Mouse (Mus musculus): ENCODE measurements around the gene Pfkfb2. TPM values are rescaled to one million over a fixed set of nuclear protein-coding genes. Genes with fewer than 3 reads are reported as not detected.

Gene Pfkfb2
- 4.5 and 5.4 TPM in 2 replicates for polyA plus RNA-seq (2015; fragmentation: Nextera tagmentation; extraction: Ambion mirVana)

- Histone ChIP-seq H3K36me3 (no peaks in the 10 kb centered on the region), H3K27me3 (no peaks in the 10 kb centered on the region), H3K9me3 (replicated peaks) (no peaks in the 10 kb centered on the region), H3K4me3 (replicated peaks) (no peak within 1 kb of the TSS), H3K27ac (peak within 1 kb of the TSS; percentile 24; the same call in 1 of the 2 replicates), H3K4me2 (no peak within 1 kb of the TSS), H3K9ac (no peak within 1 kb of the TSS), H3K4me1 (replicated peaks) (peaks cover 58% of the 10 kb centered on the region)
- no peak for ATAC-seq (ENCODE audit: low read depth)
- 73% methylated on average over 2 of the region's 2 CpGs for WGBS (ENCODE audit: insufficient replicate concordance)
- no peak for DNase-seq
Observed at GRCm38 (mm10) chr1:130729153-130729552, at the start of gene Pfkfb2. Gene Pfkfb2, minus strand, starts transcription at chr1:130729253.

GRCm38 (mm10) chr1:130776645-130777044 lies 47.6 kb upstream of the Pfkfb2 start:
- DNase-seq (no peak), ATAC-seq (ENCODE audit: low read depth) (0 out of 2 replicates have a peak, but pooled peaks have one; percentile 58)
- Histone ChIP-seq H3K27ac (no peak overlapping the region), H3K36me3 (no peaks in the 10 kb centered on the region), H3K9ac (no peak overlapping the region), H3K27me3 (no peaks in the 10 kb centered on the region), H3K4me1 (replicated peaks) (no peaks in the 10 kb centered on the region), H3K4me2 (no peak overlapping the region), H3K9me3 (replicated peaks) (no peaks in the 10 kb centered on the region), H3K4me3 (replicated peaks) (no peak overlapping the region)
- WGBS (ENCODE audit: insufficient replicate concordance) = 80% methylated on average over 1 of the region's 1 CpGs

GRCm38 (mm10) chr1:130775691-130776331 lies 46.8 kb upstream of the Pfkfb2 start:
- Histone ChIP-seq H3K36me3 (no peaks in the 10 kb centered on the region), H3K27me3 (no peaks in the 10 kb centered on the region), H3K27ac (no peak overlapping the region), H3K4me1 (replicated peaks) (no peaks in the 10 kb centered on the region), H3K4me3 (replicated peaks) (no peak overlapping the region), H3K4me2 (no peak overlapping the region), H3K9me3 (replicated peaks) (no peaks in the 10 kb centered on the region), H3K9ac (no peak overlapping the region)
- no peak for DNase-seq
- ATAC-seq (ENCODE audit: low read depth) = no peak
- WGBS (ENCODE audit: insufficient replicate concordance) = 59% methylated on average over 7 of the region's 7 CpGs

- Histone ChIP-seq H3K36me3 (no peaks in the 10 kb centered on the region), H3K27ac (no peak overlapping the region), H3K9me3 (replicated peaks) (no peaks in the 10 kb centered on the region), H3K4me2 (no peak overlapping the region), H3K4me1 (replicated peaks) (no peaks in the 10 kb centered on the region), H3K27me3 (0 out of 2 replicates have a peak, but pooled peaks cover 1% of the 10 kb centered on the region), H3K4me3 (replicated peaks) (no peak overlapping the region), H3K9ac (no peak overlapping the region)
- DNase-seq = no peak
- WGBS (ENCODE audit: insufficient replicate concordance) = 67% methylated on average over 2 of the region's 2 CpGs
- ATAC-seq (ENCODE audit: low read depth) = no peak
Observed at GRCm38 (mm10) chr1:130775234-130775633, 46.2 kb upstream of the Pfkfb2 start.

GRCm38 (mm10) chr1:130770981-130771494 lies 42.0 kb upstream of the Pfkfb2 start:
- DNase-seq = no peak

GRCm38 (mm10) chr1:130770487-130770886 lies 41.4 kb upstream of the Pfkfb2 start:
- Histone ChIP-seq H3K4me2 (no peak overlapping the region), H3K27ac (no peak overlapping the region), H3K4me3 (replicated peaks) (no peak overlapping the region), H3K27me3 (0 out of 2 replicates have a peak, but pooled peaks cover 5% of the 10 kb centered on the region), H3K4me1 (replicated peaks) (peaks cover 7% of the 10 kb centered on the region; the same call in 1 of the 2 replicates), H3K36me3 (no peaks in the 10 kb centered on the region), H3K9ac (no peak overlapping the region), H3K9me3 (replicated peaks) (no peaks in the 10 kb centered on the region)
- WGBS (ENCODE audit: insufficient replicate concordance) = 74% methylated on average over 4 of the region's 4 CpGs
- DNase-seq = no peak
- no peak for ATAC-seq (ENCODE audit: low read depth)

More at GRCm38 (mm10) chr1:130770981-130771494, 42.0 kb upstream of the Pfkfb2 start:
- Histone ChIP-seq H3K9ac (no peak overlapping the region), H3K27me3 (0 out of 2 replicates have a peak, but pooled peaks cover 5% of the 10 kb centered on the region), H3K36me3 (no peaks in the 10 kb centered on the region), H3K4me2 (no peak overlapping the region), H3K4me3 (replicated peaks) (no peak overlapping the region), H3K27ac (no peak overlapping the region), H3K4me1 (replicated peaks) (peaks cover 7% of the 10 kb centered on the region; the same call in 1 of the 2 replicates), H3K9me3 (replicated peaks) (no peaks in the 10 kb centered on the region)
- 63% methylated on average over 3 of the region's 3 CpGs for WGBS (ENCODE audit: insufficient replicate concordance)
- no peak for ATAC-seq (ENCODE audit: low read depth)

- WGBS (ENCODE audit: insufficient replicate concordance) = 70% methylated on average over 2 of the region's 2 CpGs
- no peak overlapping the region for H3K27ac ChIP-seq
Observed at GRCm38 (mm10) chr1:130769925-130770324, 40.9 kb upstream of the Pfkfb2 start.

GRCm38 (mm10) chr1:130767066-130767465 lies 38.0 kb upstream of the Pfkfb2 start:
- WGBS (ENCODE audit: insufficient replicate concordance) = 71% methylated on average over 5 of the region's 5 CpGs
- Histone ChIP-seq H3K27me3 (0 out of 2 replicates have a peak, but pooled peaks cover 5% of the 10 kb centered on the region), H3K4me1 (replicated peaks) (peaks cover 18% of the 10 kb centered on the region), H3K9ac (no peak overlapping the region), H3K36me3 (no peaks in the 10 kb centered on the region), H3K9me3 (replicated peaks) (no peaks in the 10 kb centered on the region), H3K4me3 (replicated peaks) (no peak overlapping the region), H3K4me2 (no peak overlapping the region), H3K27ac (no peak overlapping the region)
- ATAC-seq (ENCODE audit: low read depth) (no peak), DNase-seq (no peak)

More at GRCm38 (mm10) chr1:130769925-130770324, 40.9 kb upstream of the Pfkfb2 start:
- Histone ChIP-seq H3K36me3 (no peaks in the 10 kb centered on the region), H3K9ac (no peak overlapping the region), H3K9me3 (replicated peaks) (no peaks in the 10 kb centered on the region), H3K4me2 (no peak overlapping the region), H3K27me3 (0 out of 2 replicates have a peak, but pooled peaks cover 5% of the 10 kb centered on the region), H3K4me3 (replicated peaks) (no peak overlapping the region), H3K4me1 (replicated peaks) (peaks cover 7% of the 10 kb centered on the region; the same call in 1 of the 2 replicates)
- no peak for DNase-seq
- no peak for ATAC-seq (ENCODE audit: low read depth)

- H3K36me3 ChIP-seq = no peaks in the 10 kb centered on the region
- H3K9me3 ChIP-seq (replicated peaks) = no peaks in the 10 kb centered on the region
- WGBS (ENCODE audit: insufficient replicate concordance) = 71% methylated on average over 12 of the region's 12 CpGs
- peak overlapping the region; percentile 13; the same call in 1 of the 2 replicates for H3K27ac ChIP-seq
- no peak overlapping the region for H3K4me2 ChIP-seq
- no peak overlapping the region for H3K9ac ChIP-seq
- no peaks in the 10 kb centered on the region for H3K27me3 ChIP-seq
- DNase-seq (no peak), ATAC-seq (ENCODE audit: low read depth) (no peak)
- H3K4me3 ChIP-seq (replicated peaks) = no peak overlapping the region
- peaks cover 27% of the 10 kb centered on the region for H3K4me1 ChIP-seq (replicated peaks)
Observed at GRCm38 (mm10) chr1:130764027-130764461, 35.0 kb upstream of the Pfkfb2 start.

- WGBS (ENCODE audit: insufficient replicate concordance) = 75% methylated on average over 3 of the region's 3 CpGs
- Histone ChIP-seq H3K36me3 (no peaks in the 10 kb centered on the region), H3K4me1 (replicated peaks) (peaks cover 25% of the 10 kb centered on the region), H3K27ac (no peak overlapping the region), H3K4me3 (replicated peaks) (no peak overlapping the region), H3K4me2 (no peak overlapping the region), H3K27me3 (no peaks in the 10 kb centered on the region), H3K9ac (no peak overlapping the region), H3K9me3 (replicated peaks) (no peaks in the 10 kb centered on the region)
- DNase-seq (no peak), ATAC-seq (ENCODE audit: low read depth) (no peak)
Observed at GRCm38 (mm10) chr1:130762045-130762760, 33.1 kb upstream of the Pfkfb2 start.

GRCm38 (mm10) chr1:130761597-130761996 lies 32.5 kb upstream of the Pfkfb2 start:
- no peak overlapping the region for H3K4me2 ChIP-seq
- H3K27me3 ChIP-seq = no peaks in the 10 kb centered on the region
- H3K9me3 ChIP-seq (replicated peaks) = no peaks in the 10 kb centered on the region
- DNase-seq (no peak), ATAC-seq (ENCODE audit: low read depth) (no peak)
- H3K27ac ChIP-seq = no peak overlapping the region
- H3K4me1 ChIP-seq (replicated peaks) = peaks cover 20% of the 10 kb centered on the region
- no peak overlapping the region for H3K4me3 ChIP-seq (replicated peaks)
- 59% methylated on average over 1 of the region's 1 CpGs for WGBS (ENCODE audit: insufficient replicate concordance)
- H3K9ac ChIP-seq = no peak overlapping the region
- H3K36me3 ChIP-seq = no peaks in the 10 kb centered on the region
